Mouse (Mus musculus): ENCODE results near the gene Hfe2. TPM values are rescaled to one million over a fixed set of nuclear protein-coding genes. Genes with fewer than 3 reads are reported as not detected.

Hfe2 gene
- 0.94 and 1.7 TPM in 2 replicates for polyA plus RNA-seq (2021; fragmentation: Nextera tagmentation)
- long read RNA-seq, experiment 1, partial matches to known transcripts, result 1 of 1 reads
- long read RNA-seq, experiment 1, other reads (novel, unspliced or antisense), result 0 of 1 reads
- long read RNA-seq, experiment 2, partial matches to known transcripts, result 1 of 2 reads
- long read RNA-seq, experiment 2, other reads (novel, unspliced or antisense), result 1 of 2 reads

DNA sequence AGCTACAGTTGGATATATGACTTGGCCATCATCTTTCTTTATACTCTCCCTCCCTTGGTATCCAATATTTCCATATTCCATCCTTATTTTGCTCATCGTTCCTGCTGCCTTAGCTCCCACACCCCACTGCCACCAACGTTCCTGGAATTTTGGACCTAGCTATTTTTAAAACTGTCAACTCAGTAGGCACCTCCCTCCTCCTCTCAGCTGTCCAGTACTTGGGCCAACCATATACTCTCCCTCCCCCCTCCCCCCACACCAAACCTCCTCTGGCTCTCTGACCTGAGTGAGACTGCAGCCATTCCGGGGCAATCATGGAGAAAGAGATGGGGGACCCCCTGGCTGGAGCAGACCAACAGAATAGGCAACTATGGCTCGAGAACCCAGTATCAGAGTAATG lies at the start of gene Hfe2:
Hfe2 (plus strand) TSS at position 259 of the 400 bp plus-strand sequence.

DNA sequence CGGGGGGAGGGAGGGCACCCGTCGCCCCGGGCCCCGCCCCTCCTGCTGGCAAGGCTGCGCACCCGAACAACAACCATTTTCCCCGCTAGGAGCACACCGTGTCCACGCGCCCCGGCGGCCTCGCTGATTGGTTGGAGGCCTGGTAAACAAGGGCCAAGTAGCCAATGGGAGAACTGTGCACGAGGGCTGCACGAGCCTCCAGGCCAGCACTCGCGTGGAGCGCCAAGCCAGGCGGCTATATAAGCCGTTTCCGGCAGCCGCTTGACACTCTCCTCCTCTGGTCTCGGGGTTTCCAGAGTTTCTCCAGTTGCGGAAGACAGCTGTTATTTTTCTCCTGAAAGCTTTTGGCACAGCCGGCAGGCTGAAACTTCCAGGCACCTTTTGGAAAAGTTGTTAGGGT lies 32.7 kb downstream of the Hfe2 start, which contains the start of gene Txnip:
Txnip (plus strand) TSS at position 264 of the 400 bp plus-strand sequence.

GRCm38 (mm10) chr3:96576690-96577541 lies 51.9 kb downstream of the Hfe2 start, which contains the start of gene Gm16253:
Gene Gm16253 (plus strand): TSS chr3:96576984.

Other genes starting within 250 kb of the Hfe2 start
- 2.0 and 4.6 TPM in 2 replicates for gene Fcgr1, start 231.2 kb upstream of the Hfe2 start, polyA plus RNA-seq (2021; fragmentation: Nextera tagmentation)
- gene BC107364, start 72.9 kb upstream of the Hfe2 start, polyA plus RNA-seq (2021; fragmentation: Nextera tagmentation), result not detected in 2 replicates
- gene Txnip, start 32.8 kb downstream of the Hfe2 start, polyA plus RNA-seq (2021; fragmentation: Nextera tagmentation), result 4.3 and 4.7 TPM in 2 replicates
- 0.40 and 0.42 TPM in 2 replicates for gene Gm16253, start 51.8 kb downstream of the Hfe2 start, polyA plus RNA-seq (2021; fragmentation: Nextera tagmentation)
- gene Polr3gl, start 69.0 kb downstream of the Hfe2 start, polyA plus RNA-seq (2021; fragmentation: Nextera tagmentation), result 17.1 and 20.0 TPM in 2 replicates
- gene Ankrd34a, start 71.5 kb downstream of the Hfe2 start, polyA plus RNA-seq (2021; fragmentation: Nextera tagmentation), result 28.3 and 55.7 TPM in 2 replicates
- 1.2 TPM in 2 replicates for gene Lix1l, start 76.0 kb downstream of the Hfe2 start, polyA plus RNA-seq (2021; fragmentation: Nextera tagmentation)
- 21.6 and 35.1 TPM in 2 replicates for gene Rbm8a, start 104.8 kb downstream of the Hfe2 start, polyA plus RNA-seq (2021; fragmentation: Nextera tagmentation)
- gene Pex11b, start 110.2 kb downstream of the Hfe2 start, polyA plus RNA-seq (2021; fragmentation: Nextera tagmentation), result 86.5 and 102 TPM in 2 replicates
- gene Gm42957, start 110.3 kb downstream of the Hfe2 start, polyA plus RNA-seq (2021; fragmentation: Nextera tagmentation), result not detected in 2 replicates
- gene Itga10, start 120.4 kb downstream of the Hfe2 start, polyA plus RNA-seq (2021; fragmentation: Nextera tagmentation), result 0.05 and 0.06 TPM in 2 replicates
- gene Ankrd35, start 145.0 kb downstream of the Hfe2 start, polyA plus RNA-seq (2021; fragmentation: Nextera tagmentation), result 6.1 and 6.7 TPM in 2 replicates
- gene Pias3, start 171.2 kb downstream of the Hfe2 start, polyA plus RNA-seq (2021; fragmentation: Nextera tagmentation), result 10.8 and 15.6 TPM in 2 replicates
- gene Nudt17, start 183.4 kb downstream of the Hfe2 start, polyA plus RNA-seq (2021; fragmentation: Nextera tagmentation), result 10.7 and 12.3 TPM in 2 replicates
- gene Polr3c, start 202.5 kb downstream of the Hfe2 start, polyA plus RNA-seq (2021; fragmentation: Nextera tagmentation), result 18.8 and 21.4 TPM in 2 replicates
- 31.0 and 64.8 TPM in 2 replicates for gene Rnf115, start 202.5 kb downstream of the Hfe2 start, polyA plus RNA-seq (2021; fragmentation: Nextera tagmentation)